Mouse (Mus musculus): Measurements from ENCODE around the gene Fgf4.

DNA sequence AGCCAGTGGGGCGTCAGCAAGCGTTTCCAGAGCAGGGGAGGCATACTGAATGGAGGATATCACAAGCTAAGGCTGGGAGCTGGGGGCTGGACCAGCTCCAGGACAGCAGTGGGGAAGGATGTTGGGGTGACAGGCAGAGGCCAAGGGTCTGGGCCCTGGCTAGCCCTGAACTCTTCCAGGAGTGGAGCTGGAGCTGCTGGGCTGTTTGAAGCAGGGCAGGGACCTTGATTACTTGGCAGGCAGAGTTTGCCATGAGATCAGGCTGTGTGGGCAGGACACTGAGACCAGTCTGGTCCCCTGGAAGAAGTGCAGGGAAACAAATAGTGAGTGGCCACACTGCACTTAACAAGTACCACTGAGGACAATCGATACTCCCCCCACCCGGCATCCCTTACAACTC is 27.1 kb downstream of the Fgf4 start:
- TF ChIP-seq CTCF (IDR thresholded peaks at IDR 0.05; ENCODE audit: extremely low read depth, insufficient read depth, insufficient read length, insufficient replicate concordance) (no peak), POLR2A (IDR thresholded peaks at IDR 0.05; ENCODE audit: low read depth, low read length) (no peak)

Measured in spleen, adult 2 months (tissue).